Mouse (Mus musculus) lung, adult 18-20 months (tissue): Measurements from ENCODE around the gene Bmi1.

Experiments
- DNase-seq, 2 experiments: peaks; one replicate each; pipeline ENCODE4 v3.0.0; 2022; ENCODE audit warnings: mixed read lengths in 2 of 2

Gene Bmi1

GRCm38 (mm10) chr2:18731718-18732117, 54.9 kb downstream of the Bmi1 start:
- DNase-seq = no peak

- DNase-seq = no peak
These were observed 57.7 kb downstream of the Bmi1 start for GRCm38 (mm10) chr2:18734394-18735127.
